9 mouse cellular contexts compared by ENCODE assay signal in genomic region chr1:150535770-150536534, GRCm38 (mm10).
DNase-seq lines count a peak whose midpoint lies in the region; ATAC-seq and TF ChIP-seq lines count a peak whose summit lies in the region.
"Had no signal": no experiment of that assay in that cellular context is flagged by ENCODE, and none has a peak within 500 bp of the region (broad histone marks: within the 10 kb centered on the region; RNA-seq: fewer than 3 reads in every experiment).

No protein-coding gene starts in this region.

- WGBS in forebrain, embryonic 13.5 days: 39% methylated on average over 16 of the region's 16 CpGs
- 12% methylated on average over 16 of the region's 16 CpGs for WGBS in hindbrain, postnatal 0 days
- 38% methylated on average over 16 of the region's 16 CpGs for WGBS in stomach, embryonic 16.5 days

- H3K4me2 ChIP-seq in forebrain, embryonic 13.5 days: peak overlapping the region; percentile 25; the same call in 1 of the 2 replicates
- peak overlapping the region; percentile 47 for H3K4me2 ChIP-seq in hindbrain, postnatal 0 days (ENCODE audit: low read depth, low read length)
- peak overlapping the region; percentile 34 for H3K4me2 ChIP-seq in stomach, embryonic 16.5 days (ENCODE audit: low read depth, low read length)
- H3K4me2 ChIP-seq: liver, embryonic 15.5 days had no signal

- no peaks in the 10 kb centered on the region for H3K27me3 ChIP-seq in forebrain, embryonic 13.5 days
- no peaks in the 10 kb centered on the region for H3K27me3 ChIP-seq in hindbrain, postnatal 0 days (ENCODE audit: insufficient read depth, low read length)
- H3K27me3 ChIP-seq in stomach, embryonic 16.5 days (ENCODE audit: control insufficient read depth, insufficient read depth, low read length): no peaks in the 10 kb centered on the region
- H3K27me3 ChIP-seq: liver, embryonic 15.5 days had no signal

- H3K9ac ChIP-seq in forebrain, embryonic 13.5 days: no peak overlapping the region
- no peak overlapping the region for H3K9ac ChIP-seq in hindbrain, postnatal 0 days (replicated peaks; ENCODE audit: low read length)
- no peak overlapping the region for H3K9ac ChIP-seq in stomach, embryonic 16.5 days (ENCODE audit: low read length)
- H3K9ac ChIP-seq: liver, embryonic 15.5 days had no signal

- ATAC-seq in forebrain, embryonic 13.5 days: peak; percentile 34; the same call in 1 of the 2 replicates
- peak; percentile 78 for ATAC-seq in hindbrain, postnatal 0 days
- ATAC-seq in stomach, embryonic 16.5 days (ENCODE audit: insufficient read depth, low FRiP score): no peak
- no peak for ATAC-seq in CD4-positive, CD25-positive, alpha-beta regulatory T cell, adult 4 months

- peak; percentile 29 for DNase-seq in adrenal gland, postnatal 10 days
- DNase-seq in adrenal gland, adult 8-10 months: no peak
- peak; percentile 44 for DNase-seq in hindbrain, postnatal 0 days (ENCODE audit: low spot score)
- DNase-seq in lung, postnatal 25 days (ENCODE audit: low spot score): peak; percentile 35
- no peak for DNase-seq in cerebellum, adult 18-20 months

- H3K27ac ChIP-seq in forebrain, embryonic 13.5 days: 0 out of 2 replicates have a peak overlapping the region, but pooled peaks have one; percentile 31
- peak overlapping the region; percentile 4; the same call in 1 of the 2 replicates for H3K27ac ChIP-seq in hindbrain, postnatal 0 days
- H3K27ac ChIP-seq in stomach, embryonic 16.5 days (ENCODE audit: low read length): no peak overlapping the region
- H3K27ac ChIP-seq: liver, embryonic 15.5 days had no signal

- peaks cover 11% of the 10 kb centered on the region for H3K4me1 ChIP-seq in forebrain, embryonic 13.5 days
- H3K4me1 ChIP-seq in hindbrain, postnatal 0 days (ENCODE audit: insufficient read depth, low read length): no peaks in the 10 kb centered on the region
- peaks cover 8% of the 10 kb centered on the region; the same call in 1 of the 2 replicates for H3K4me1 ChIP-seq in stomach, embryonic 16.5 days (ENCODE audit: control insufficient read depth, insufficient read depth, low read length)
- H3K4me1 ChIP-seq: liver, embryonic 15.5 days had no signal

- no peaks in the 10 kb centered on the region for H3K36me3 ChIP-seq in forebrain, embryonic 13.5 days (ENCODE audit: poor library complexity, severe bottlenecking)
- H3K36me3 ChIP-seq in hindbrain, postnatal 0 days (ENCODE audit: insufficient read depth, low read length): no peaks in the 10 kb centered on the region
- H3K36me3 ChIP-seq in stomach, embryonic 16.5 days (ENCODE audit: control insufficient read depth, insufficient read depth, low read length): no peaks in the 10 kb centered on the region
- H3K36me3 ChIP-seq: liver, embryonic 15.5 days had no signal

- H3K4me3 ChIP-seq in forebrain, embryonic 13.5 days: no peak overlapping the region
- no peak overlapping the region for H3K4me3 ChIP-seq in hindbrain, postnatal 0 days (ENCODE audit: low read length)
- no peak overlapping the region for H3K4me3 ChIP-seq in stomach, embryonic 16.5 days (replicated peaks; ENCODE audit: low read length)
- H3K4me3 ChIP-seq: liver, embryonic 15.5 days had no signal

- no peaks in the 10 kb centered on the region for H3K9me3 ChIP-seq in forebrain, embryonic 13.5 days (replicated peaks)
- no peaks in the 10 kb centered on the region for H3K9me3 ChIP-seq in hindbrain, postnatal 0 days (ENCODE audit: low read length)
- H3K9me3 ChIP-seq in stomach, embryonic 16.5 days (replicated peaks; ENCODE audit: control insufficient read depth, low read length): no peaks in the 10 kb centered on the region
- H3K9me3 ChIP-seq: liver, embryonic 15.5 days had no signal

- TF ChIP-seq CTCF in hindbrain, postnatal 0 days (IDR thresholded peaks at IDR 0.05; ENCODE audit: low read depth): no peak

Comparison
In these comparisons a context has a peak if more than half of its experiments do, and no peak if none do; other contexts are left out.
1. DNase-seq: peak in adrenal gland, postnatal 10 days (single experiment), hindbrain, postnatal 0 days (single experiment) and lung, postnatal 25 days (single experiment); none in adrenal gland, adult 8-10 months (single experiment) and cerebellum, adult 18-20 months (0 of 2).
2. ATAC-seq: peak in forebrain, embryonic 13.5 days (single experiment) and hindbrain, postnatal 0 days (single experiment); none in stomach, embryonic 16.5 days (single experiment) and CD4-positive, CD25-positive, alpha-beta regulatory T cell, adult 4 months (single experiment).
3. Peak in every context shown above with its lines, with median percentiles within 50 percentile points of each other: H3K4me2 ChIP-seq.